Mouse (Mus musculus): ENCODE measurements around the gene Mpp6.

Gene Mpp6

DNA sequence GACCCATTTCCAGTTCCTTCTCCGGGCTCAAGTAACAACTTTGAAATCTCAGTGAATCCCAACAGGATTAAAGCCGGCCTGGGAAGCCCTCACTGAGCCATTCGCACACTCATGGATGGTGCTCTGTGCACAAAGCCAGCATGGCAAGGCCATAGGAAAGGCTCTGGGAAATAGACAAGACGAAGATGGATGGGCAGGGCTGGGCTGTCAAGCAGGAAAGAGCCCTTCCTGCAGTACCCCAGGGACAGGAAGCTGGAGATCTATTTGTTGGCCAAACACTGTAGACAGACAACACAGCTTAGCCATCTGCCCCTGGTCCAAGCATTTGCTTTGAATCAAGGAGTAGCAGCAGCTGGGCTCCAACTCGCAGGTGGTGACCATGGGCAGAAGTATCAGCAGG lies 118.1 kb downstream of the Mpp6 start:
- DNase-seq (ENCODE audit: low spot score) = no peak

DNA sequence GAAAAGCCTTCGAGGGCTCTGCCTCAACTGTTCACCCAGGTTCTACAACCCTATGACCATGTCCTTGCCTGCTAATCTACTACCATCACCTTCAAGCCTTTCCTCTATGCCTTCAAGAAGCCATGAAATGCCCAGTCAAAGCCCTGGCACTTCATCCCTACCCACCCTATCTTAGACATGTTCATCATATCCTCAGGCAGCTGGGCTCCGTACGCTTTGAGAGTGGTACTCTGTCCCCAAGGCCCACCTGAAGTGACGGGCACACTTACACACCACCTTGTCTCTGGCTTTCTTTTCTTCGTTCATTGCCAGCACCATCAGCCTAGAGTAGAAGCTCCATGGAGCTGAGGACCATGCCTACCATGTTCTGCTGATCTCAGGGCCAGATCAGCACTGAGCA lies 121.2 kb downstream of the Mpp6 start:
- DNase-seq (ENCODE audit: low spot score) = no peak

DNA sequence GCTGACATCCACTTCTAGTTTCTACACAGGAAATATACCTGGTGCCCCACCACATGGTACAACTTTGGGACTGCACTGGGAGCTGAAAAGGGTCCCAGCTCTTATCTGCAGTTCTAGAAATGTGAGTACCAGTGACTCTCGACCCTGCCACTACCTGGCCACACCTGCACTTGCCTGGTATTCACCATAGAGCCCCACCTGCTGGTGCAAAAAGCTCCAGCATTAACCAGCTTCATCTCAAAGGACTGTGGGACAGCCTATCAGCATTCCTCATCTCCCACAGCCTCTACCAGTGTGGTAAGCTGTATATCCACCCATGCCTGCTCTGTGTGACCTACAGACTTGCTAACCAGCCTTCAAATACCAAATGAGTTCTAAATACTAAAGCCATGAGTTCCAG lies 122.9 kb downstream of the Mpp6 start:
- DNase-seq (ENCODE audit: low spot score) = no peak

DNA sequence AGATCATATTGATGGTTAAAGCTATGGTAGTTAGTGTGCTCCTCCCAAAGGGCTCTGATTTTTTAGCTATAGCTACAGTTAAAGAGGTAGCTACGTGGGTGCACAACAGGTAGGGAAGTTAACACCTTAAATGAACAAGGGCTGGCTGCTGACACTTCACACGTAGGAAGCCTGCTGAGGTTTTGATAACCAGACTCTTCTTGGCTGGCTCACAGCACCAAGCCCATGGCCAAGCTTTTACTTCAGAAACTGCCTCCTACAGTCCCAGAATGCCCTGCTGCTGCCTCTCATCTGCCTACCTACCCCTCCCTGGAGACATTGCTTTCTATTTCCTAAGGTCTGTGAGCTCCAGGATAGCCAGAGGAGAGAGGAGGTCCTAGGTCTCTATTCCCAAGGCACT lies 127.9 kb downstream of the Mpp6 start:
- no peak for DNase-seq (ENCODE audit: low spot score)

DNA sequence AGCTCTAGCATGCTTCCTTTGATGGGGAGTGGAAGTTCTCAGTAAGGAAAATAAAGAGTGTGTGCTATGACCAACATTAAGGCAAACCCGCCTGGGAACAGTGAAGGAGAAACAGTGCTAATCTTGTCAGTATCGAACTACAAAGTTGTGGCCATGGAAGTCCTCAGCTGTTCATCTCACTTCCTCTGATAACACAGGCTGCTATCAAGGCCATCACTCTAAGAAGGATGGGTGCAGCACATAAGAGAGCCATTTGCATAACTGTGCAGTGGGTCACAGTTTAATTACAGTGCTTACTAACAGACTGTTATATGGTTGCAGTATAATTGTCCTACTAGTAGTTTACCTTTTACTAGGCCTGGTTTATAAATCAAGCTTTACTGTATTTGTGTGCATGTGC lies 129.9 kb downstream of the Mpp6 start:
- DNase-seq (ENCODE audit: low spot score) = no peak

DNA sequence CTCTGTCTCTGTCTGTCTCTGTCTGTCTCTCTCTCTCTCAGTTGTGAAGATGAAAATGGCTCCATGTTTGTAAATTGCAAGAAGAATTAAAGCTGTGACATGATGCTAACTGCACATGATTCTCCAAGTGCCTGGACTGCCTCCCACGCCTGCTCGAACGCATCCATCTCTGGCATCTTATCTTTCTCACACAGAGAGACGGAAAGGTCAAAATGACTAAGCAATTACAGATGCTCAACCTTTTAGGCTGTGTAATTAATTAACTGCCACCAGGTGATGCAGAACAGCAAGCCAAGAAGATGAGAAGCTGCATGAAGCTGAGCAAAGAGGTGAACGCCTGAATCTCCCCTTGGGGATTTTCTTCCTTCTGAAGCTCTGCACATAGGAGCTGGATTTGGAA lies 130.4 kb downstream of the Mpp6 start:
- no peak for DNase-seq (ENCODE audit: low spot score)

DNA sequence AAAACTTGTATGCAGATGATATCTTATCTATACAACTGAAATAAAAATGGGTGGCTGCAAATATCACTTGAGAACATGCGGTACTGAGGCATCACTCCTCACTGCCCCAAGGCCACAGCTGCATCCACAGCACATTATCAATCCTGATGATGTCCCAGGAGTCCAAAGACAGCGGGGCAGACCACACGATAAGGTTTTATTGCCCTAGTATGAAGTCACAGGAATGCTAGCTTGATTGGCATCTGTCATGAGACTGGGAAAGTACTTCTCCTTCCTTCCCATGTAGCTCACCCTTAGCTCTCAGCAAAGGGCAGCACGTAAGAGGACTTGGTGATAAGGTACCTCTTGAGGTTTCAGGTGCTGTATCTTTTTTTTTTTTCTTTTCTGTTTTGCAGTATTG lies 134.1 kb downstream of the Mpp6 start:
- no peak for DNase-seq (ENCODE audit: low spot score)

DNA sequence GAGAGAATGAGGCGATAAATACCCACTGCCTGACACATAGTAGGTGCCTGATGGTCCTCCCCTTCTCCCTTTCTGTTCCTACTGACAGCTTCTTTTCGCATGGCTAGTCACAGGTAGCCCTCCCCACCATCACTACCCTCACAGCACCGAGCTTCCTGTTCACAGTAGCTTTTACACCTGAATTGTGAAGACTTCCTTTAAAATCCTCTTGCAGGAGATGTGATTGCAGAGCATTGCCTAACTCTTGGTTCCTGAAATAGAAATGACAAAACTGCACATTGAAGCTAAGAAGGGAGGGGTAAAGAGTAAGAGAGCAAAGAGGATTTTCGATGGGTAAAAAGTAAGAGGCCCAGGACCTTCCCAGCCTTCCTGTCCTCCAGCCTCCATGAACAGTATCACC lies 134.9 kb downstream of the Mpp6 start:
- DNase-seq (ENCODE audit: low spot score) = no peak

DNA sequence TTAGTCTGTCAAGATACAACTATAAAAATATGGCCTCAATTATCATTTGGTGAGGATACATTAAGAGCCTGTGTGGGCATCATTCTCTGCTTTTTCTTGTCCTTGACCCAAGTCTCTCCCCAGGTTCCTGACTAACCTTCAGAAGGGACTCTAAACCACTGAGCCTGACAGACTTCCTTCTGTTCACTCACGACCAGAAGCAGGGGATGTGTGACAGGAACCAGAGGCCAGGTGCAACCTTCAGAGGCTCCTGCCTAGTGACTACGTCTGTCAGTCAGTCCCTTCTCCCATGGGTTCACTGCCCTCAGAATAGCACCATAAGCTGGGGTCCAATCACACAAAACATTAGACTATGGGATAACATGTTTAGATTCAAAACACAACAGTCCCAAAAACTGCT lies 137.3 kb downstream of the Mpp6 start:
- DNase-seq (ENCODE audit: low spot score) = no peak

DNA sequence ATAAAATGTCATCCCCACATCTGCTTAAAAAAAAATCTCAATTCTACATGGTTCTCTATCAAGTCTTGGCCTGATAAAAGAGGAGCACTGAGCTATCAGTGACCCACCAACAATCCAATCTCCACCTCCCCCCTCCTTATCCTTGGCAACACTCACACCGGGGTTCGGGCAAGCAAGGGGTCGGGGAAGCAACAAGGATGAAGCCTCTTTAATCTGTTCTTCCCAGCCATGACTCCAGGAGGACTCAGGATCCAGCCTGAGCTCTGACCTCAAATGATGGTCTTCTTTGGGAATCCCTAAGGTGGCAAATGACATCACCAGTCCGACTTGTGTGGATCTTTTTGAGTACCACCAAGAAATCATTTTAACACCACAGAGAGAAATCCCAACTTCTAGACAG lies 137.8 kb downstream of the Mpp6 start:
- DNase-seq (ENCODE audit: low spot score) = no peak

Measured in retina, embryonic 14.5 days (tissue).